Mouse (Mus musculus) G1E (cell line): ENCODE results near the gene Prkcz.

Experiments used
- CTCF ChIP-seq: IDR thresholded peaks from 2 replicates; pipeline ENCODE4 v1.5.1; 2012; ENCODE audit warnings: low read depth, low read length, inconsistent platforms, mixed read lengths
- POLR2AphosphoS5 ChIP-seq: IDR thresholded peaks from 2 replicates; pipeline ENCODE4 v1.6.1; 2012; ENCODE audit warnings: low read depth, low read length, inconsistent platforms; ENCODE audit not compliant: insufficient replicate concordance
- TAL1 ChIP-seq: conservative IDR thresholded peaks from 2 replicates; pipeline ENCODE4 v1.6.1; 2012; ENCODE audit warnings: low read depth, low read length, inconsistent platforms, mixed read lengths

DNA sequence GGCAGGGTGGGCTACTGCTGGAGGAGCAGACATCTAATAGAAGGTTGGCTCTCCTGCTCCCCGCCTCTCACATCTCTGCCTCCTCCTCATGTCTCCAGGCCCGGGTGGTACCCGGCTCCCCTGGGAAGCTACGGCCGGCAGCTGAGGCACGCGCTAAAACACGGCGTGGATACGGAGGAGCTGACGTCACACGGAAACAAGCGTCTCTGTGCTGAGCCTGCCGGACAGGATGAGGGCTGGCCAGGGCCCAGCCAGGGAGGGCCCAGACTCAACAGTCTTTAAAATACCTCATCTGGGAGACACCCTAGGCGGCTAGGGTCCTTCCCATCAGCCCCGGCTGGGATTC lies 15.6 kb downstream of the Prkcz start:
- TF ChIP-seq CTCF (no peak), TAL1 (no peak), POLR2AphosphoS5 (no peak)
